Mouse (Mus musculus) right cerebral cortex, adult 2 months (tissue): ENCODE results near the gene Sspo.
"Not testable (repeated sequence)": the region's sequence is repeated elsewhere in the genome, so short reads cannot be mapped to it uniquely, and the experiment has no call there.

Source experiments
- DNase-seq, 2 experiments: peaks; one replicate each; pipeline ENCODE4 v3.0.0; 2021 to 2022; ENCODE audit warnings: low spot score in 2 of 2

Gene Sspo

GRCm38 (mm10) chr6:48487747-48488725, 40.0 kb downstream of the Sspo start:
- no peak for DNase-seq

GRCm38 (mm10) chr6:48489741-48490140, 41.7 kb downstream of the Sspo start:
- DNase-seq: no peak

- no peak for DNase-seq
Observed at GRCm38 (mm10) chr6:48491361-48491760, 43.3 kb downstream of the Sspo start.

DNA sequence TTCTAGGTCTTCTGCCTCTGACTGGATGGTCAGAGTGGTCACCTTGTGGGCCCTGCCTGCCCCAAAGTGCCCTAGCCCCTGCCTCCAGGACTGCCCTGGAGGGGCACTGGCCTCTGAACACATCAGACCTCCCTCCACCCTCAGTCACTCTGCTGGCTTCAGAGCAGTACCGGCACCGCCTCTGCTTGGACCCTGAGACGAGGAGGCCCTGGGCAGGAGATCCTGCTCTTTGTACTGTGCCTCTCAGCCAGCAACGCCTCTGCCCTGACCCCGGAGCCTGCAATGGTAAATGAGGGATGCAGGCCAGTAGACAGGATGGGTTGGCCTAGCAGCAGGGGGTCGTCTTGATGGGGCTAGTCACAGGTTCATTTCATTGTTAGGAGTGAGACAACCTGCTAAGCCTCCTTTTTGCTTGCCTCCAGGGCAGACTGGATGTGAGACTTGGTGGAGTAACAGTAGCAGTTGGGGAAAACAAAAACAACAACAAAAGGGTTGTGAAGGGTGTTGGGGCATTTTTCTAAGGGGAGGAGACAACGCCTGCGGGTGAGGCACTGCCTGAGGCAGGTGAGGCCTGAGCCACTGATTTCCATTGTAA, 45.2 kb downstream of the Sspo start:
- no peak for DNase-seq

DNA sequence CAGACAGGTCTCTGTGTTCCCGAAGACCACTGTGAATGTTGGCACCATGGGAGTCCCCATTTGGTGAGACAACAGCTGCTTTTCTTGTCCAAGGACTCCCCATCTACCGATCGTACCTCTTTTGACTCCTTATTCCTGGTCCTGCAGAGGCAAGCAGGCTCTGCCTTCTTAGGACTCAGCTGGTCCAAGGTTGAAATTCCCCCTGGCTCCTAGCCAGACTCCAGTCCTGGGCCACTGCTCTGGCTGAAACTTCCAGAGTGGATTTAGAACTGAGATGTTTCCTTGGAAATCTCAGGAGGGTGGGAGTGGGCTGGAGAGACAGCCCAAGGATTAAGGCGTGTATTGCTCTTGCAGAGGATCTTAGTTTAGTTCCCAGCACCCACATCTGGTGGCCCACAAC, 49.5 kb downstream of the Sspo start:
- DNase-seq: no peak

GRCm38 (mm10) chr6:48503847-48504240, 55.8 kb downstream of the Sspo start:
- DNase-seq: no peak

DNA sequence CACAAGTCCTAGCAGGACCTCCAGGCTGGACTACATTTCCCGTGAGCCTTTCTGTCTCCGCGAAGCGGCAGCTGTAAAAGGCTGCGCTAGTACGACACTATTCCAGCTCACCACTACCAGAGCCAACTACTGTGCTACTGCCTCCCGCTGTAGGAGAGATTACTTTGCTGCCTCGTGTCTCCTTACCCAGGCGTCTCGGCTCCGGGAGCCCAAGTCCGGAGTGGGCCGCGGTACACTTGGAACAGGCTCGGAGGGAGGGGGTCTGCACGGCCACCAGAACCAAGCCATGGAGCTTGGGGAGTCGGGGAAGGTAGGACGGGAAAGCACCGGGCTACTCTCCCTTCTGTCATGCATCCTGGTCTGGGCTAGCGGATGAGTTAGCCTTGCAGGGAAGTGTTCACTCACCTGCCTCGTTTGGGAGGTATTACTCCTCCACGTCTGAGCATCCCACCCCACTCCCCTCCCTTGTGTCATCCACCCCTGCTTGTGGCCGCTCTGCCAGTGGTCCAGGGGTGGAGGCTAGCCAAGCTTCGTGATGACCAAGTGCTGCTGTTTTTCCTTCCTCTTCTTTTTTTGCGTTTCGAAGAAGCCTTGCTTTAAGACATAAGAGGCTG, 56.3 kb downstream of the Sspo start:
- DNase-seq: peak; percentile 83 to 86

GRCm38 (mm10) chr6:48508087-48508486, 60.1 kb downstream of the Sspo start:
- no peak for DNase-seq

GRCm38 (mm10) chr6:48510426-48510825, 62.4 kb downstream of the Sspo start:
- no peak for DNase-seq

GRCm38 (mm10) chr6:48511861-48512260, 63.8 kb downstream of the Sspo start:
- no peak for DNase-seq

DNA sequence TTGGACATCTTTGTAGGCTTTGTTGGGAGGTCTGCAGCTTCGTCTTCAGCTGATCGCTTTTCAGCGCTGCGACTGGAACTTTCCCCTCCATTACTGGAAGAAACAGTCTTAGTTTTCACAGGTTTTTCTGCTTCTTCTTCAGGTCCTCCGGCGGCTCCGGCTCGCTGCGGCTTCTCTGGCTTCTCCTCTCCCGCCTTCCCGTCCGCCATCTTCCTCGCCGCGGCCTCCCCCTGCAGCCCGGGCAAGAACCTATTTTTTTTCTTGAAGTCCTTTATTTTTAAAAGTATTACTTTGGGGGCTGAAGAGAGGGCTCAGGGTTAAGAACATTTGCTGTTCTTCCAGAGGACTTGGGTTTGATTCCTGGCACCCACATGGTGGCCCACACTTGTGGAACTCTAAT, 76.9 kb downstream of the Sspo start:
- DNase-seq: not testable (repeated sequence)

DNA sequence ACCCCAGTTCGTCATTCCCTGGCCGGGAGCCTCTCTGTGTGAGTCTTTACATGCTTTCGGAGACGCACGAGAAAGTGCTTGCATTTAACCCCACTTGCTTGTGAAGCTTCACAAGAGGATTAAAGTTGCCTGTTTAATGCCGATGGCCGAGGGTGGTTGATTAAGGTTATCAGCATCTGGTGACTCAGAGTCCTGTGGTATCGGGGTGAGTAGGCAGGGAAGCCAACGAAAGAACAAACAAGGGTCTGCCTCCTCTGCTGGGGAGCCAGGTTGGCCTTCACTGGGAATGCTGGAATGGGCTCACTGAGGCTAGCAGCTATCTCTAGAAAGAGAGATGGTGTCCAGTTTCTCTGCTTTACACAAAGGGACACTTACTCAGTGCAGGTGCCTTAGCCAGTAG, 79.9 kb downstream of the Sspo start:
- no peak for DNase-seq

DNA sequence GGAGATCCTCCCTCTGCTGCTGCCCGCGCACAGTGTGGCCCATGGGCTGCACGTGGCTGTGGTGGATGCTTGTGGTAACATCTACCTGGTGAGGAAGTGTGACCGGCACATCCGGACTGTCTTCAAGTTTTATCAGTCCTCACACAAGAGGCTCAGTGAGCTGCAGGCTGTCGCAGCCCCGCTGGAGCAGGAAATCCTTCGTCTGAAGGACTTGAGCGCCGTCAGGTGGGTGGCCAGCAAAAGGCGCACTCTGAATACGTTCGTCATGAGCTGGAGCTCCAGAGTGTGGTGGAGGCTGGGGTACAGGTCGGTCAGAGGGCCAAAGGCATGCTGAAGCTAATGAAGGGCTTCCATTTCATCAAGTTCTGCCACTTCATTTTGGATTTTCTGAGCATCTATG, 81.2 kb downstream of the Sspo start:
- no peak for DNase-seq

DNA sequence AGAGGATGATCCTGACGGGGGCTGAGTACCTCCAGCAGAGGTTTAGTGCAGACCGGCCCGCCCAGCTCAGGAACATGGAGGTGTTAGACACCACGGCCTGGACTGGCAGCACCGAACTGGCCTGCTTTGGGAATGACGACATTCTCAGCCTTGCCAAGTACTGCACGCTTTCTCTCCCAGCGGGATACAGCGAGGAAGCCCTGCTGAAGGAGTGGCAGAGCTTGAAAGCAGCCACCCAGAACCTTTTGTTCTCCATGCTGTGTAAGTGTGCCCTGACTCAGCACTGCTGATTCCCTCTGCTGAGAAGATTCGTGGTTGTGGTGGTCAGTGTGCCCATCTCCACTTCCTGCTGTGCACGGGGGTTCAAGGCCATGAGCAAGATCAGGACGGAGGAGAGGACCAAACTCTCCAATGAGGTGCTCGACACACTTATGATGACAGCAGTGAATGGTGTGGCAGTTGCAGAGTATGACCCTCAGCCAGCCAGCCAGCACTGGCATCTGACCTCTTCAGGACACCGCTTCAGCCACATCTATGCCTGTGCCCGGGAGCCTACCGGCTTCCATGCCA, 81.9 kb downstream of the Sspo start:
- DNase-seq: no peak

DNA sequence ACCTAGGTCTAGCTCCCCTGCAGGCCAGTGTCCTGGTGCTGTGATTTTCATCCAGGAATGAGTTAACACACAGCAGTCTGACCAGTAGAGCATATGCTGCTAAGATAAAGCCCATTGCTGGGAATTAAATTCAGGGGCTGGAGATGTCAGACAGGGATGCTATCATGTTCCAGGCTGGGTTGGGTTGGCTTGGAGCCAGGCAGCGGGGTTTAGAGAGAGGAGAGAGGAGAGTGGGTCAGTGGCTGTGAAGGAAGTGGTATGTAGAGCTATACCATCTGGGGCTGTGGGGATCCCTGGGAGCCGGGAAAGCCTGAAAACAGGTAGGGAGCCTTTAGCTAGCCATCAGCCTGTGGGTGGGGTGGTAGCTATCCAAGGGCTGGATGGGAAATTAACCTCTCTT, 82.8 kb downstream of the Sspo start:
- DNase-seq: no peak

DNA sequence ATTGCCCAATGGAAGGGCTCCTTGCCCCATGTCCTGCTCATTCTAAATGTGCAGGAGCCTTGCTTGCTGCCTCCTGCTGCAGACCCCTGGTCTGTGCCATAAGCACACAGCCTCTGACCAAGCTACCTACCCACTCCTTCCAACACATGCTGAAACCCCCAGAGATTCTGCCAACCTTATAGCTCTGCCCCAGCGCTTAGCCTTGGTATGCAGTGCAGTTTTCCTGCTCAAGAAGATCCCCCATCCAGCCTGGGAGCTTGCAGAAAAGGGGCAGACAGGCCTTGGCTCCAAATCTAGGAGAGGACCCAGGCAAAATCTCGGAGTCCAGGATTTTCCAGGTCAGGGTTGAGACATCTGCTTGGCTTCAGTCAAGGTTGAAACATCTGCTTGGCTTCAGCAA, 85.4 kb downstream of the Sspo start:
- no peak for DNase-seq

GRCm38 (mm10) chr6:48534913-48535312, 86.9 kb downstream of the Sspo start:
- no peak for DNase-seq

DNA sequence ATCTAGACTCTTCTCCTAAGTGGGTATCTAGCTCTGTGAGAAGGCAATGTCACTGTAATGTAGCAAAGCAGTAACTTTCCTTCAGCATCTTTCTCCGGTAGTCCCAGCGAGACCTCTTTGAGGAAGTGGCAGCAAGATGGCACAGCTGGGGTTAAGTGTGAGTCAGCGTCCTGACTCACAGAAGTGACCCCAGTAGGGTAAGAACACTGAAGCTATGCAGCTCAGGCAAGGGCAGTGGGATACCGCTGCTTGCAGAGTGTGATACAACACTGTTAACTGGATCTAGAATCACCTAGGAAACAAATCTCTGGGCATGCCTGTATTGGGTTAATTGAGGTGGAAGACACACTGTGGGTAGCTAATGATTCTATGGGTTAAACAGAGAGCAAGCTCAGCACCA, 88.1 kb downstream of the Sspo start:
- no peak for DNase-seq

DNA sequence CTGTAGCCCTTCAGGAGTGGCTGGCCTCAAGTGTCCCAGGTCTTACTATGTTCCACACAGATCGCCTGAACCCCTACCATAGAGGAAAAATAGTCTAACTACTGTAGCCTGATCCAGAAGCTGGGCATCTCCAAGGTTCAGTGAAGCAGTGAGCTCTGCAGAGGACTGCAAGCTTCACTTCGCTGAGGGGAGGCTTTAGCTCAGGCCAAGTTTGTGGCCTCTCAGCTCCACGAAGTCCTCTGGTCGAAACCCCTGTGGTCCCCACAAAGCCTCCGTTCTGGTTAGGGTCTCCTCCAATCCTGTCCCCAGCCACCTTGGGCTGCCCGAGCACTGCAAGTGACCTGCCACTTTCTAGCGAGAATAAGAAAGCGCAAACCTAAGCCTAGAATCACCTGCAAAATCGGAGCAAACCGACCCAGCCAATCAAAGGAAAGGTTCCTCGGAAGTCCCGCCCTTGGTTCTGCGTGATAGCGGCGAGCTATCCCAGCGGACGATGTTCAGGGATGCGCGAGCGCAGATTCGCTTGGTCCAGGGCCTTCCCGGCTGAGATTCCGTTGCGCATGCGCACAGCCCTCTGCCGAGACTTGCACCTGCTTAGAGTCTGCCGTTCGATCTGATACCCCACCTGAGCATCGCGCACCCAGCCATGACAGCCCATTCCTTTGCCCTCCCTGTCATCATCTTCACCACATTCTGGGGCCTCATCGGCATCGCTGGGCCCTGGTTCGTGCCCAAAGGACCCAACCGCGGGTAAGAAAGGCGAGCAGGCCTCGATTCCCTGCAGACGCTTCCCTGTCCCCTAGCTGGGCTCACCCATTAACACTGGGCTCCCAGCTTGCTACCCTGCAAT, 89.3 kb downstream of the Sspo start, which contains the start of gene Atp6v0e2:
TSS of gene Atp6v0e2 (plus strand) at position 511 of the 850 bp plus-strand sequence.
- peak; percentile 91 to 92 for DNase-seq

DNA sequence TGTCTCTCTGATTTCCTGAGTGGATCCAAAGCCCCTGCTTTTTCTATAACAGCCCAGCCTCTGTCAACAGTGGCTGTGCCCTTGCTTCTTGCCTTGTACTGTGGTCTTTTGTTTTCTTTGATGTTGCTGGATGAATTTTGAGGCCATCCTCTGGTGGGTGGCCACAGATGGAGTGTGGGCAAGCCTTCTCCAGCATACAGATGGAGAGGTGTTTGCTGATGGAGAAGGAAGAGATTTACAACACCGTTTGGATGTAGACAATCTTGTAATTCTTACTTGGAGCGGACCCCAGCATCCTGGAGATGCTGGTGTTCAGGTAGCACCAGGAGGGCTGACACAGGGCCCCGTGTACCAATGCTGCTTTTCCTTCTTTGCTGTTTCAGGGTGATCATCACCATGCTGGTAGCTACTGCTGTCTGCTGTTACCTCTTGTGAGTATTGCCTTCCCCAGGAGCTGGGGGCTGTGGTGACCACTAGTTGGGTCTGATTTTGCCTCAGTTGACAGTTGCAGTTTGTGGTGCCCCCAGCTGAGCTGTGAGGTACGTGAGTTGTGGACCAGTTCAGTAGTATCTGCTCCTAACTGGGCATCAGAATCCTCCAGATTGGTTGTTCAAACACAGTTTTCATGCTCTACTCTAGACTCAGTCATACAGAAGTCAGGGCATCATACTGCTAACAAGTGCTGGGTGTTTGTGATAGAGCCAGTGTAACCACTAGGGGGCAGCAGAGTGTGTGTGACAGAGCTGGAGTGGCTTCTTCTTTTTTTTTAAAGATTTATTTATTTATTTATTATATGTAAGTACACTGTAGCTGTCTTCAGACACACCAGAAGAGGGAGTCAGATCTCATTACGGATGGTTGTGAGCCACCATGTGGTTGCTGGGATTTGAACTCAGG, 91.1 kb downstream of the Sspo start:
- peak; percentile 83 to 87 for DNase-seq
